Mouse (Mus musculus): Measurements from ENCODE around the gene Hoxd13. TPM values are rescaled to one million over a fixed set of nuclear protein-coding genes. Genes with fewer than 3 reads are reported as not detected.
A peak's percentile ranks its signal among the peaks of the same experiment; 100 is the strongest.

Hoxd13 gene
- polyA plus RNA-seq, 1 experiment from 2014 or later = not detected

DNA sequence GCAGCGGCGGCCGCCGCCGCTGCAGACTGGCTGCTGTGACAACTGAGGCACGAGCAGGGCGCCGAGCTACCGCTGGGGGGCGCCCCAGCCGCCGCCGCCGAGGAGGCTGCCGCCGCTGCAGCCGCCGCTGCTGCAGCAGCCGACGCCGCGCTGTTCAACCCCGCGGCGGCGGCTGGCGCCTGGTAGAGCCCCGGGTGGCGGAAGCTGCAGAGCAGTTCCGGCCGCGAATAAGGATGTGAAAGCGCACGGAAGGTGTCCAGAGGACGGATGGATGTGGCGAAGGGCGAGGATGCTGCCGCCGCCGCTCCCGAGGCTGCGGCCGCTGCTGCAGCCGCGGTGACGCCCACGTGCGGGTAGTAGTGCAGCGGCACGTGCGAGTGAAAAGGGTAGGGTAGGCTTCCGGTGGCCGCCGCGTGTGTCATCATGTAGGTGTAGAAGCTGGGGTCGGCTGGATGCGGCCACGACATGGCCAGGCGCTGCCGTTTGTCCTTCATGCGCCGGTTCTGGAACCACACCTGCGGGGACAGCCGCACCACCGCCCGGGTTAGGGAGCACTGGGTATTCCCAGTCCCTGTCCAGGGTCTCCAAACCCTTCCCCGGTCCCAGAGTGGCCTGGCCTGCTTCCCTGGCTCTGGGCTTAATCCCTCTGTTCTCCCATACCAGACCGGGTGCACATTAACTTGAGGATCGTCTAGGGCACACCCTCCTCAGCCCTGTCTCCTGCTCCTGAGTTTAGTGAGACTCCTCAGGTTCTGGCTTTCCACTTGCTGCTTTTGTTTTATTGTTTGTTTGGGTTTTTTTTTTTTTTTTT, 12.1 kb upstream of the Hoxd13 start:
- Histone ChIP-seq H3K4me2 (peak overlapping the region; percentile 60), H3K9ac (no peak overlapping the region), H3K4me1 (replicated peaks) (peaks cover 23% of the 10 kb centered on the region), H3K27me3 (peaks cover 91% of the 10 kb centered on the region), H3K4me3 (peak overlapping the region; percentile 41), H3K9me3 (replicated peaks) (no peaks in the 10 kb centered on the region), H3K36me3 (no peaks in the 10 kb centered on the region), H3K27ac (no peak overlapping the region)
- no peak for ATAC-seq (replicated peaks; ENCODE audit: insufficient number of reproducible peaks, insufficient read depth, low FRiP score, low read depth)
- WGBS = under 1% methylated on average over 68 of the region's 69 CpGs

DNA sequence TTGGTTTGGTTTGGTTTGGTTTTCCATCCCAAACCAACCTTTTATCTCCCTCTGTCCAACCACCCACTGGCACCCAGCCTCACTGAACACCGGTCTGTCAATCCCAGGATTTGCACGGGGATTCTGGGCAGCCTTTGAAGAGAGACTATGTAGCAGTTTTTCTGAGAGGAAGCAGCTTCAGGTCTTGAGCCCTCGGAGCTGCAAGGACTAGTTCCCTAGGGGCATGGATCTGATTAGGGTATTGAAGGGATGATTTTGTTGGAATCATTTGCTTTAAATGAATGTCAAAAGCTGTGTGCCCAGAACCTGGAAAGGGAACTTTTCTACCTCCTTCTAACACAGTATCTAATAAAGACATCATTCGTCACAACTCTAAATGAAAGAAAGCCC, 11.5 kb upstream of the Hoxd13 start:
- no peak overlapping the region for H3K4me2 ChIP-seq
- peaks cover 91% of the 10 kb centered on the region for H3K27me3 ChIP-seq
- no peaks in the 10 kb centered on the region for H3K9me3 ChIP-seq (replicated peaks)
- no peak overlapping the region for H3K9ac ChIP-seq
- H3K4me3 ChIP-seq = no peak overlapping the region
- no peak for ATAC-seq (replicated peaks; ENCODE audit: insufficient number of reproducible peaks, insufficient read depth, low FRiP score, low read depth)
- H3K27ac ChIP-seq = no peak overlapping the region
- no peaks in the 10 kb centered on the region for H3K36me3 ChIP-seq
- 5% methylated on average over 4 of the region's 4 CpGs for WGBS
- peaks cover 27% of the 10 kb centered on the region for H3K4me1 ChIP-seq (replicated peaks)

DNA sequence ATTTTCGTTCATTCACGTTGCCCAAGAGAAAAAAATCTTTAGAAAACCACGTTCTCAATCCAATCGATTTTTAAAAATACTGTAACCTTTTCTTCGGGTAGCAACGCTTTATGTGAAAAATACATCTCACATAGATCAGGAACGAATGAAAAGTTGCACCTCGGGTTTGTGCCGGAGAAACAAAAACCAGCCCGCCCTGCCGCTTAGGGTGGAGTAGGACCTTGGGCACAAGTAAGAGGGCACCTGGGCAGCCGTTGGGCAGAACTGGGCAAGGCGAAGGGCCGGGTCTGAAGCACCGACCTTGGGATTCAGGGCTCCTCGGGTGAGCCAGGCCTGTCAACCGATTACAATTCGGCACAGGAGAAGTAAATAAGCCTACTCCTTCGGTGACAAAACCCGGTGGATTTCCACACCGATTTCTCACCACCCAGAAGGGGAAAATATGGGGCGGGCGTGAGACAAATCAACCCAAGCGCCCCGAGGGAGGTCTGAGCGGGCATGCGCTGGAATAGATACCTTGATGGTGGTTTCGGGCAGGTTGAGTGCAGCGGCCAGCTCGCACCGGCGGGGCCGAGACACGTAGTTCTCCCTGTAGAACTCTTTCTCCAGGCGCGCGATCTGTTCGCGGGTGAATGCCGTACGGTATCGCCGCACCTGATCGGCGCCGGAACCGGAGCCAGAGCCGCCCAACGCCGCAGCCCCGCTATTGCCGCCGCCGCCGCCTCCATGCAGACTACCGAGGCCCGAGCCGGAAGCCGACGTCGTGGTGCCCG, 10.7 kb upstream of the Hoxd13 start:
- Histone ChIP-seq H3K9me3 (replicated peaks) (no peaks in the 10 kb centered on the region), H3K27me3 (peaks cover 91% of the 10 kb centered on the region), H3K36me3 (no peaks in the 10 kb centered on the region), H3K27ac (no peak overlapping the region), H3K9ac (no peak overlapping the region), H3K4me3 (peak overlapping the region; percentile 17), H3K4me1 (replicated peaks) (peaks cover 28% of the 10 kb centered on the region), H3K4me2 (no peak overlapping the region; the same call in 1 of the 2 replicates)
- whole genome bisulfite sequencing = 4% methylated on average over 62 of the region's 62 CpGs
- ATAC-seq (replicated peaks; ENCODE audit: insufficient number of reproducible peaks, insufficient read depth, low FRiP score, low read depth) = no peak

DNA sequence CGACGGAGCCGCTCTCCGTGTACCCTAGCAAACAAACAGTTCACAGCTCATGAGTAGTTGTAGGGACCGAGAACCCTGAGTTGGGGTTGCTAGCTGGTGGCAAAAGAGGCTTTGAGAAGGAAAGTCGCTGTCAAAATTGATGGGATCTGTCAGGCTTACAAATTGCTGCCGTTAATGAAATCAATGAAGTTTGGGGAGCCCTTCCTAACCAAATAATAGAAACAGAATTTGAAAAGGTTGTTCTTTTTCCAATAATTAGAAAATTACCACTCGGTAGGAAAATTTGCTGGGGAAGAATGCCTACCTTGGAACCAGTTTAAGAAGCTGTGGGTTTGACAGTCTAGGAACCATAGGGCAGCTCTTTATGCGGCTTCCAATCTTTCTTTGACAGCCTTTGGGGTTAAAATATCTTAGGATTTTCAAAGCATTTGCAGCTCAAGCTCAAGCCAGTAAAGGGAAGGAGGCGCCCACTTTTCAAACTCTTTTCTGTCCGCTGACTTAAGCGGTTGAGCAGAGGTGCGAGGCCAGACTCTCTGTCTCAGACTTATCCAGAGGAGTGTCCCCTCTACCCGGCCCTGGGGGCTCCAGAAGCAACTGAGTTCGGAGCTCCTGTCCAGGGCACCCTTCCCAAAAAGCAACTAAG, 10.0 kb upstream of the Hoxd13 start:
- Histone ChIP-seq H3K4me1 (replicated peaks) (peaks cover 28% of the 10 kb centered on the region), H3K27me3 (peaks cover 95% of the 10 kb centered on the region), H3K36me3 (no peaks in the 10 kb centered on the region), H3K9me3 (replicated peaks) (no peaks in the 10 kb centered on the region), H3K4me3 (peak overlapping the region; percentile 17), H3K4me2 (no peak overlapping the region; the same call in 1 of the 2 replicates), H3K27ac (no peak overlapping the region), H3K9ac (no peak overlapping the region)
- no peak for ATAC-seq (replicated peaks; ENCODE audit: insufficient number of reproducible peaks, insufficient read depth, low FRiP score, low read depth)
- 2% methylated on average over 15 of the region's 15 CpGs for WGBS

DNA sequence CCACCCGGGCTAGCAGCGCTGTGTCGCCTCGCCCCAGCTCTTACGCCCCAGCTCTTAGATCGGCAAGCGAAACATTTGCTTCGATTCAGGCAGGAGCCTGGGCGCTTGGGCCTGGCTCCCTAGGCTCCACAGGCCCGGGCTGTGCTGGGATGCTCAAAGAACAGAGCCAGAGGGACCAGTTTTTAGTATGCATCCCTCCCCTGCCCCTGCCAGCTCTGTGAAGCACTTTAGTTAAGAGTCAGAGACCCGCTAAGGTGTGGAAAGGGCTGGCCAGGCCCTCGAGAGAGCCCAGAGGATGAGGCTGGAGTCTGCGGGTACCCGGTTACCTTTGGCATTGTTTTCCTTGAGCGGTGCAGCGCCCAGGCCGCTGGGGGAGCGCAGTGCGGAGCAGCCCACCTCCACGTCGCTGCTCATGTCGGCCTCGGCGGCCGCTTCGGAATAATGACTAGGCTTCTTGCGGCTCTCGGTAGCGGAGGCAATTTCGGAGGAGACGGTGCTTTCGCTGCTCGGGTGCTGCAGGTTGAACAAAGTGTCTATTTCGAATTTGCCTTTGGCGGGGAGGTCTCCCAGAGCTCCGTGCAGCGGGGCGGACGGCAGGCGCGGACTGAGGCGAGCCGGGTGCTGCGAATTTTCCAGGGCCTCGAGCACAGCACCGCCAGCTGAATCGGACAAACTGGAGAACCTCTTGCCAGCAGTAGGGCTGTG, 9.3 kb upstream of the Hoxd13 start:
- Histone ChIP-seq H3K9me3 (replicated peaks) (no peaks in the 10 kb centered on the region), H3K27me3 (peaks cover 99% of the 10 kb centered on the region), H3K4me3 (no peak overlapping the region), H3K4me2 (no peak overlapping the region), H3K36me3 (no peaks in the 10 kb centered on the region), H3K4me1 (replicated peaks) (peaks cover 28% of the 10 kb centered on the region), H3K9ac (no peak overlapping the region), H3K27ac (no peak overlapping the region)
- 2% methylated on average over 47 of the region's 47 CpGs for WGBS
- ATAC-seq (replicated peaks; ENCODE audit: insufficient number of reproducible peaks, insufficient read depth, low FRiP score, low read depth) = no peak

DNA sequence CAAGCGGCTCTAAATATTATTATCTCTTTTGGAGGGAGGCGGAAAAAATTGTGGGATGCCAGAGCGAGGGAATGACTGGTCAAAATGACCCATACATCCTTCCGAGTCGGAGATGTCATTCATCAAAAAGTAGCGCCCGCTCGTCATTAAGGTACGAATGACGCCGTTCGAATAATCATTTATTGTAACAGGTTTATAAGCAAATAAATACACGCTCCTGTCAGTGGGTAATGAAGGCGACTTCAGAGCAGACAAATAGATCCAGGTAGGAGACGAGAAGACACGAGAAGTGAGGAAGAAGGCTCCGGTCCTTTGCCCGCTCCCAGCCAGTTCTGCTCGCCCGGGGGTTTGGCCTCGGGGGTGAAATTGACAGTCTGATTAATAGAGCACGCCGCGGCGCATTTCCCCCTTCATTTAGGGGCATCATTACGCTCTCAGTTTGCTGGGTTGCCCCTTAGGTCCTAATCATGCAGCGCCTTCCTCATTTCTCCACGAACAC, 8.6 kb upstream of the Hoxd13 start, which contains the start of gene Evx2:
Evx2 (minus strand) TSS at position 51 of the 499 bp plus-strand sequence.
- no peak for ATAC-seq (replicated peaks; ENCODE audit: insufficient number of reproducible peaks, insufficient read depth, low FRiP score, low read depth)
- Histone ChIP-seq H3K4me2 (no peak within 1 kb of the TSS), H3K27ac (no peak within 1 kb of the TSS), H3K9ac (no peak within 1 kb of the TSS), H3K27me3 (peaks cover 99% of the 10 kb centered on the region), H3K36me3 (no peaks in the 10 kb centered on the region), H3K4me1 (replicated peaks) (peaks cover 28% of the 10 kb centered on the region), H3K9me3 (replicated peaks) (no peaks in the 10 kb centered on the region), H3K4me3 (no peak within 1 kb of the TSS)
- WGBS = 3% methylated on average over 28 of the region's 28 CpGs

DNA sequence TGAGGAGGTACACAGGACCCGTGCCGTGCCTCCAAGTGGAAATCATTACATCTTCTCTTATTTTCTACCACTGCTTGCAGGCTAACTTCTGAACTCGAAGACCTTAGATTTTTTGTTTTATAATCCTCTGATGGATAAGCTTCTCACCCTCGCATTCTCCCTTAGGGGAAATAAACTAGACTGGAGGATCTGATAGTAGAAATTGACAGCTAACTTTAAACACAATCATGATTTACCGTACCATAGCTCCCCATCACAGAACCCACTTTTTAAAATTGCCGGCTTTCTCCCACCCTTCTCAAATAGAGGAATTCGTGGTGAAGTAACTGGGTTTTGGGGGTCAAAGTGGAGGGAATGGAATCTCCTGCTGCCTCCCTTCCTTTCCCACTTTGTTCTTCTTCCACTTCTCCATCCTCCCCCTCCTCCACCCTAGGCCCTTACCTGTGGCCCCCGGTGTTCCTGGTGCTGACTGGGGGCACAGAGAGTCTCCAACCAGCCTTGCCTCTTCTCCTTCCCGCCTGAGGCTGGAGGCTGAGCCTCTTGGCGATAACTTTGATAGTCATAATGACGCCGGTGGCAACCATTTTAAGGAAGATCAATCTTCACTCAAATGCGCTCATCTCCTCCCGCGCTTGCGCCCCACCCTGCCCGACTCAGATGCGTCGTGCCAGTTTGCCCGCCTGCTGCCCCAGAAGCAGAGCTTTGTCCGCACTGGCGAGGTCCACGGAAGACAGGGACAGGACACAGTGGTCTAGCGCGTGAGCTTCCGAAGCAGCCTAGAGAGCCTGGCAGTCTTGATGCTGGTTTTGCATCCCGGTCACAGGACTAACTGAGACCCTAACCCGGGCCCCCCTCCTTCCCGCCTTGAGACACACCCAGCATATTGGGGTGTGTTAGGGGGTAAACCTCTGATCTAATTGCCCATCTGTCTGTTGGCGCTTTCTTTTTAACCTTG, 7.4 kb upstream of the Hoxd13 start:
- H3K27me3 ChIP-seq = peaks cover 98% of the 10 kb centered on the region
- no peaks in the 10 kb centered on the region for H3K36me3 ChIP-seq
- H3K27ac ChIP-seq = no peak overlapping the region
- H3K9ac ChIP-seq = no peak overlapping the region
- WGBS = 3% methylated on average over 30 of the region's 30 CpGs
- H3K9me3 ChIP-seq (replicated peaks) = no peaks in the 10 kb centered on the region
- no peak for ATAC-seq (replicated peaks; ENCODE audit: insufficient number of reproducible peaks, insufficient read depth, low FRiP score, low read depth)
- H3K4me2 ChIP-seq = no peak overlapping the region
- peaks cover 24% of the 10 kb centered on the region for H3K4me1 ChIP-seq (replicated peaks)
- 0 out of 2 replicates have a peak overlapping the region, but pooled peaks have one; percentile 8 for H3K4me3 ChIP-seq

DNA sequence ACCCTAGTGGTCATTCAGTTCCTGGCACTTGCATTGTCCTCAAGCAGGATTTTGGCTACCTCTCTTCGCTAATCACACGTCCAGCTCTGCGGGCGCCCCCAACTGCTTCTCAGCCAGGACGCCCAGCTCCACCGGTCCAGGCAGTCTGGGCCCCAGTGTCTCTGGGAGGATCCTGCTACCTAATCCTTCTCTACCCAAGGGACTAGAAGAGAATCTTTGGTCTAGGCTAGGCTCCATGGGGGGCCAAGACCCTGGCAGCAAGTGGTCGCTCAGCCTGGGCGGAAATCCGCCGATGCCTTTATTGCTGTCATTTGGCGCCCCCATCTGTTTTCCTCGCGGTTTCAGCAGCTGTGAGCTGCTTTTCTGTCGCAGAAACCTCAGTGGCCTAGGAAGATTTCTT, 6.4 kb upstream of the Hoxd13 start:
- under 1% methylated on average over 14 of the region's 14 CpGs for whole genome bisulfite sequencing
- H3K4me3 ChIP-seq = 0 out of 2 replicates have a peak overlapping the region, but pooled peaks have one; percentile 19
- H3K27me3 ChIP-seq = peaks cover 98% of the 10 kb centered on the region
- peaks cover 20% of the 10 kb centered on the region for H3K4me1 ChIP-seq (replicated peaks)
- peak overlapping the region; percentile 47 for H3K4me2 ChIP-seq
- no peak overlapping the region for H3K27ac ChIP-seq
- no peaks in the 10 kb centered on the region for H3K36me3 ChIP-seq
- no peaks in the 10 kb centered on the region for H3K9me3 ChIP-seq (replicated peaks)
- H3K9ac ChIP-seq = no peak overlapping the region
- no peak for ATAC-seq (replicated peaks; ENCODE audit: insufficient number of reproducible peaks, insufficient read depth, low FRiP score, low read depth)

DNA sequence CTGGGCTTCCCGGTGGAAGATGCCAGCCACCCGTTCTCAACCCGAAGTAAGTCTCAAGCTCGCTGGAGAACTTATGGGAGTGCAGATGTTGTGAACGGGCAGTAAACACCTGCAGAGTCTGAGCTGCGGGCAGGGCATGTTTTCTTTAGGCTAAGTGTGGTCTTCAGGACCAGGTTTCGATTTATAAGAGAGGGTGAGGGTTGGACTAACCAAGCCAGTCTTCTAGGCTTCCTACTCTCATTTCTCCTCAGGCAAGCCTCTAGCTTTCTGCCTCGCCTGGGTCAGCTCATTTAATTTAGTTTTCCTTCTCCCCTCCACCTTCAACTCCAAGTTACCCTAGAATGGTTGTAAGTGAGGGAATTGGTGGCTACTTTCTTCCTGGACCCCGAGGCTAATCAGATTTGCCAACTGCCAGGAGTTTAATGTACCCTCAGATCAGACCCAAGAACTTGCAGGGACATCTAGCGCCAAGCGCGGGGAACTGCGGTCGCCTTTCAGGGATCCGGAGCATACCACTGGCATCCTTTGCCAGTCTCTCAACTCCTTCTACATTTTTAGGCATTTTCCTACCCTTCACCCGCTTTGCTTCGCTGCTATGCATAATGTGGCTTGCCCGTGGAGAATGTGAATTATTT, 4.7 kb upstream of the Hoxd13 start:
- ATAC-seq (replicated peaks; ENCODE audit: insufficient number of reproducible peaks, insufficient read depth, low FRiP score, low read depth) = no peak
- H3K9ac ChIP-seq = no peak overlapping the region
- no peaks in the 10 kb centered on the region for H3K36me3 ChIP-seq
- WGBS = 4% methylated on average over 18 of the region's 18 CpGs
- H3K27ac ChIP-seq = no peak overlapping the region
- H3K27me3 ChIP-seq = peaks cover 97% of the 10 kb centered on the region
- peaks cover 24% of the 10 kb centered on the region for H3K4me1 ChIP-seq (replicated peaks)
- H3K9me3 ChIP-seq (replicated peaks) = no peaks in the 10 kb centered on the region
- no peak overlapping the region for H3K4me3 ChIP-seq
- no peak overlapping the region for H3K4me2 ChIP-seq

DNA sequence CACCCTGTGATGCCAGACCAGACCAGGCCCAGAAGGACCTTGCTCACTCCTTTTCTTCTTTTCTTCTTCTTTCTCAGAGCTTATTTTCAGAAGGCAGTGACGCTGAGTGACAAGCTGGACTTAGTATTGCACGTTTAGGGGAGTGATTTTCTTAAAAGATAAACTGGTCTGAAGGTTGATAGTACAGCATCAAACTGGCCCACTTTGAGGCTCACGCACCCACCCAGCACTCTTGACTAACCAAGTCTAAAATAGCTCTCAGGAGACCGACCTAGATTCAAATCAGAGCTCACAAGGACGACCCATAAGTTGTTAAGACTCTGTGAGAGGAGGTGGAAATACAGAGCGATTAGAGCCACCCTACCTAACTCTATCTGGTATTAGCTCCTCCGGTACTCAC, 1.7 kb upstream of the Hoxd13 start:
- Histone ChIP-seq H3K36me3 (no peaks in the 10 kb centered on the region), H3K4me1 (replicated peaks) (peaks cover 16% of the 10 kb centered on the region), H3K27me3 (peaks cover 95% of the 10 kb centered on the region), H3K4me3 (no peak overlapping the region), H3K9ac (no peak overlapping the region), H3K27ac (no peak overlapping the region), H3K4me2 (no peak overlapping the region), H3K9me3 (replicated peaks) (no peaks in the 10 kb centered on the region)
- no peak for ATAC-seq (replicated peaks; ENCODE audit: insufficient number of reproducible peaks, insufficient read depth, low FRiP score, low read depth)
- WGBS = 4% methylated on average over 7 of the region's 7 CpGs

Measured in heart, embryonic 15.5 days (tissue).